In the genomic region with DNA sequence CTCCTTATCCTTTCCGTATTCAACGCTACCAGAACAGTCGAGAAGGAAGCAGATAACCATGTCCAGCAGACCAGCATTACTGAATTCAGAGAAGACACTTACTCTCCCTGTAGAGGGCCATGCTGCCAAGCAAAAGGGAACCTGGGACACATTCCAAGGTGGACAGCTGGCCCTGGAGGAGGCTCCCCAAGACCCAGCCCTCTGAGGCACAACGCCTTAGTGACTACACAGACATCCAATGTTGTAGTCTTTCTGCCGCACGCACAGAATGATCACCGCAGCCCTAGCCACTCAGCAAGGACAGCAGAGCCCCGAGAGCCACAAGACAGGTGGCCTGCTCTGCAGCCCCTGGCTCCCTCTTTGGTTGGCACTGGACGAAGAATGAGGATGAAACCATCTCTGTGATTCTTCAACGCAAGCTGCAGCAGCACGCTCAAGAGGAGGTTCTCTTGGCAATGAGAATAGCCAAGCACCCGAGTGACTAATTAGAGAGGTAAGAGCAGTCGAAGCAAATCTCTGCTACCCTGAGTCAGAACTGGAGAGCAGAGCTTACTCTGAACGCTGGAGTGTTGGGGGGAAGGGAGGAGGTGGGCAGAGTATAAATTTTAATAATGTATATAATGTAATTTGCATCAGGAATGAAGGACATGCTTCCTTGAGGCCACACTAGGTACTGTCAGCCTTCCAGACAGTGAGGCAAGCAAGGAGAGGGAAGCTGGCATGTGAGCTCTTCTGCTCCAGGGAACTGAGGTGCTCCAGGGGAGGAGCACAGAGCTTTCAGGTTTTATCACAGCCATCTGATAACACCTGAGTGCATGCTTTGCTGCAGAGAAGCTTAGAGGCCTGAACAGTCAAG, we compare ENCODE assay signal across 9 mouse cellular contexts.
A peak's percentile ranks its signal among the peaks of the same experiment; 100 is the strongest.
DNase-seq lines count a peak whose midpoint lies in the region; ATAC-seq lines count a peak whose summit lies in the region.
"Had no signal": no experiment of that assay in that cellular context is flagged by ENCODE, and none has a peak within 500 bp of the region (broad histone marks: within the 10 kb centered on the region; RNA-seq: fewer than 3 reads in every experiment).

No protein-coding gene starts in this region.

- H3K27me3 ChIP-seq in embryonic facial prominence, embryonic 13.5 days, result peaks cover 47% of the 10 kb centered on the region

- H3K4me3 ChIP-seq in embryonic facial prominence, embryonic 13.5 days, result no peak overlapping the region
- H3K4me3 ChIP-seq: limb, embryonic 13.5 days had no signal

- H3K9ac ChIP-seq in embryonic facial prominence, embryonic 13.5 days, result no peak overlapping the region
- H3K9ac ChIP-seq: limb, embryonic 13.5 days had no signal

- H3K27ac ChIP-seq in embryonic facial prominence, embryonic 13.5 days, result no peak overlapping the region
- H3K27ac ChIP-seq: limb, embryonic 13.5 days had no signal

- no peaks in the 10 kb centered on the region for H3K36me3 ChIP-seq in embryonic facial prominence, embryonic 13.5 days
- H3K36me3 ChIP-seq: limb, embryonic 13.5 days had no signal

- DNase-seq in ovary, postnatal 14 days (ENCODE audit: low spot score), result peak; percentile 17
- no peak for DNase-seq in ovary, postnatal 36 days (ENCODE audit: low spot score)
- peak; percentile 15 to 50 for DNase-seq in layer of hippocampus, adult 8-10 months (ENCODE audit: low spot score in 2 of 2)
- DNase-seq in right cerebral cortex, postnatal 14 days, result peak; percentile 22
- DNase-seq in urinary bladder, adult 18-20 months (ENCODE audit: low spot score in 2 of 2), result no peak
- no peak for DNase-seq in urinary bladder, postnatal 4 days (ENCODE audit: low spot score in 2 of 2)
- no peak for DNase-seq in spleen, postnatal 36 days (ENCODE audit: low spot score in 2 of 2)

- peaks cover 27% of the 10 kb centered on the region for H3K4me1 ChIP-seq in embryonic facial prominence, embryonic 13.5 days

- no peak for ATAC-seq in embryonic facial prominence, embryonic 13.5 days (ENCODE audit: insufficient number of reproducible peaks, insufficient read depth, low FRiP score, low TSS enrichment, low read depth)

- H3K4me2 ChIP-seq in embryonic facial prominence, embryonic 13.5 days, result peak overlapping the region; percentile 26
- H3K4me2 ChIP-seq: limb, embryonic 13.5 days had no signal

- 78% methylated on average over 14 of the region's 14 CpGs for WGBS in embryonic facial prominence, embryonic 13.5 days

- H3K9me3 ChIP-seq in embryonic facial prominence, embryonic 13.5 days, result no peaks in the 10 kb centered on the region
- H3K9me3 ChIP-seq: limb, embryonic 13.5 days had no signal

Comparison
In these comparisons a context has a peak if more than half of its experiments do, and no peak if none do; other contexts are left out.
1. DNase-seq: peak in ovary, postnatal 14 days (single experiment), layer of hippocampus, adult 8-10 months (2 of 2) and right cerebral cortex, postnatal 14 days (single experiment); none in ovary, postnatal 36 days (single experiment), urinary bladder, adult 18-20 months (0 of 2), urinary bladder, postnatal 4 days (0 of 2) and spleen, postnatal 36 days (0 of 2).